Mouse (Mus musculus): ENCODE measurements around the gene Grpel1.

The Grpel1 gene

DNA sequence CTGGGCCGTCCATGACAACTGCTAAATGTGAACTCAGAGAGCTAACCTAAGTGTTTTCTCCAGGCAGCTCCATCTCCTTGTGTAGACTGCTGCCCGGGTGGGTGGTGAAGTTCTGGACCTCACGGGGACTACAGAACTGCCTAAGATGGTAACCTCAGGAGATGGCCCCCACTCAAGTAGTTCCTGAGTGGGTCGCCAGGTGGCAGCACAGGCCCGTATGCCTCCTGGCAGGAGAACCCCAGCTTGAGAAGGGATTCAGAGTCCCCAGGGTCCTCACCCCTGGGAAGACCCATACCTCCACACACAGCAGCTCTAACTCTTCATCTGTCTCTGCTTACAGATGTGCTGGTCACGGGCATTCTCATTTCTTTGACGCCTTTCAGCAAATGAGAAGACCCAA lies 2.0 kb upstream of the Grpel1 start:
- DNase-seq, result peak; percentile 83 to 90

DNA sequence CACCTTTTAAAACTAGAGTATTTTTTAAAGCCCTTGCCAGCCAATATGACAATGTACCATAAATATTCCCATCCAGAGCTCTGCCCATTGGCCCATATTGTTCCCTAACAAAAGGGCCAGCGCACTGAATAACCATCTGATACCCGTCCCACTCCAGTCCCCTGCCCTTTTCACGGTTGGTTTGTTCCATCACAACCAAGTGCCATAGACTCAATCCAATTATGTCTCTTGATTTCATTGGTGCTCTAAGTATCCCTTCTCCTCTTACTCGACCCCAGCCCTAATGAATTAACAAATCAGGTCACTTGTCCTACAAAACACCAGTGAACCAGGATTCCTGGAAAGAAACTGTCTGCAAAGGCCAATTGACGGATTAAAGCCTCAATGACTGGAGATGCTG lies 1.4 kb upstream of the Grpel1 start:
- DNase-seq, result no peak

DNA sequence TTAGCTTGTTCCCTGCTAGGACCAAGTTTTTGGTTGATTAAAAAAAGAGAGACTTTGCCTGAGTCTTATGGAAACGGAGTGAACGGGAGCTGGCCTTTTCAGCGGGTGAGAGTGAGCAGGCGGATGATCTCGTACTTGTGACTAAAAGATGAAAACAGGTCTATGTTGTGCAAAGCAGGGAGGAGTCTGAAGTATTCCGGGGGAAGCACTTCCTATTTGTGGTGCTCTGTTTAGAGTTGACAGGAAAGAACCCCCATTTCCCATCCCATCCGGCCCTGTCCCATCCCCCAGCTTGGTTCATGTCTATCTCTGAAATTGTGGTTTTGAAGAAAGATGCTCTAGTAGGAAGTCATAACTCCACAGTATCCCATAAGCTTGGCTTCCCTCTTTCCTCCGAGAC lies 1.1 kb downstream of the Grpel1 start:
- no peak for DNase-seq

DNA sequence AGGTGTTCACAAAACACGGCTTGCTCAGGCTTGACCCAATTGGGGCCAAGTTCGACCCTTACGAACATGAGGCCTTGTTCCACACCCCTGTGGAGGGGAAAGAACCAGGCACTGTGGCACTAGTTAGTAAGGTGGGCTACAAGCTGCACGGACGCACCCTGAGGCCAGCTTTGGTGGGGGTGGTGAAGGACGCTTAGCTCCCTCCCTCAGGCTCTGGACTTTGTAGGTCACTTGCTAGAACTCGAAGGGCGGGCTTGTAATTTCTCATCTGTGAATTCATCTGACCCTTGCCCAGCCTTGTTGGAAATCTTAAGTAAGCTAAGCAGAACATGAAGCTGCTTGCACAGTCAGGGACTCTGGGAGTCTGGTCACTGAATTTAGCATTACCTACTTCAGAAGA lies 6.4 kb downstream of the Grpel1 start:
- DNase-seq, result peak; percentile 62 to 78

DNA sequence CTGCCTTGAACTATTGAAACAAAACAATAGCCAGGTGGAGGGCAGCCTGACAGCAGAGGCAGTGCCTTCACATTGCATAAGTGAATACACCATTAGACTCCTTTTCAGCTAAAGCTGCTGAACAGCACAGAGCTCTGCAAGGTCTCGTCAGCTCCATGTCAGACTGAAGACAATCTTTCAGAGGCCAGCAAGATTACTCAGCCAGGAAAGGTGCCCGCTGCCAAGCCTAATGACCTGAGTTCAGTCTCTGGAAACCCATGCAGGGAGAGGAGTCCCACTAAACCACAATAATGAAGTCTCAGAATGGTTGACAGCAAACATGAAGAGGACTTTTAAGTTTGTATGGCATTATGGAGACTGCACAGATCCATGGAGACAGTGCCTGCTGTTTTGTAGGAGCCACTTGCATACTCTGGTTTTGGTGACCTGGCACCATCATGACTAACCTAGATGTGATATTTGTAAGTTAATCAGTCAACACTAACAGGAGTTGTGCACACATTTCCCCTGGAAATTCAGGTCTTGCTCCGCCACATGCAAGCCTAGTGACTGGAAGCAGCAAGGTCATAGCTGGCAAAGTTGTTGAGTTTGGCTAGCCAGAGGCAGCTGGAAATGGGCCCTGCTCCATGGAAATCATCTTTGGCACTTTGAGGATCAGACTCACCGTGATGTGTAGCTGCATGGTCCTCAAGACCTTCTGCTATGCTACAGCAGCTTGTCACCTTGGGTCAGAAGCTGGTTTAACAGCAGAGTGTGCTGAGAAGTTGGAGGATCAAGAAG lies 8.3 kb downstream of the Grpel1 start:
- peak in 1 of 2 experiments; percentile 34 for DNase-seq

DNA sequence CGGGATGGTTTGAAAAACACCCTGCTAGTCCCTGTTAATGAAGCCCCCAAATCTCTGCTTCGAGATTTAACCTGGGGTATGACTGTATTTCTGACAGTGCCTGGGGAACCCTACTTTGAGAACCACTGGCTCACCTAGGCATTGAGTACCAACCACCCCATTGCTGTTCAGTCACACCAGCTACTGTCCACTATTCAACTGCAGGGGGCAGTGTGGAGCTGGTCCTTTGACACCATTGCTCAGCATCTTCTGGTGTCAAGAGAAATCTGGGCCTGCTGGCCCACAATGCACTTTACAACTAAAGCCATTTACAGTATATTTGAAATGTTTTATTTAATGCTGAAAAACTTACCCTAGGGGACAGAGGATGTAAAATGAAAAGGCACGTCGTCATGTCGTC lies 9.5 kb downstream of the Grpel1 start:
- peak; percentile 80 to 89 for DNase-seq

DNA sequence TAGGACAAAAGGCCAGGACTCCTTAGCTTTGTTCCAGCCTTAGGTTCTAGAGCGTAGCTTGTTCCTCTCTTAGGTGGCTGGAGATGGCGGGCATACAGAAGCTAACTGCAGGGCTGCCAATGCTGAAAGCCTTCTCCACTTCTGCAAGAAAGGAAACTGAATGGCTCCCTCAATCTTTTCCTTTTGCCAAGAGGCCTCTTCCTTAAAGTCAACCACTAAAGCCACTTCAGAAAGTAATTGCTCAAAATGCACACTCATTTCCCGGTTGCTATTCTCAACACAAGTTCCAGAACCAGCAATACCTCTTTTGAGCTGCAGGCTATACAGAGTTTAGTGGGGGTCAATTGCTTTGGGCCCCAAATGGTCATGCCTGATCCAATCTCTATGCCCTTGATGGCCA lies 12.7 kb downstream of the Grpel1 start:
- DNase-seq, result no peak

DNA sequence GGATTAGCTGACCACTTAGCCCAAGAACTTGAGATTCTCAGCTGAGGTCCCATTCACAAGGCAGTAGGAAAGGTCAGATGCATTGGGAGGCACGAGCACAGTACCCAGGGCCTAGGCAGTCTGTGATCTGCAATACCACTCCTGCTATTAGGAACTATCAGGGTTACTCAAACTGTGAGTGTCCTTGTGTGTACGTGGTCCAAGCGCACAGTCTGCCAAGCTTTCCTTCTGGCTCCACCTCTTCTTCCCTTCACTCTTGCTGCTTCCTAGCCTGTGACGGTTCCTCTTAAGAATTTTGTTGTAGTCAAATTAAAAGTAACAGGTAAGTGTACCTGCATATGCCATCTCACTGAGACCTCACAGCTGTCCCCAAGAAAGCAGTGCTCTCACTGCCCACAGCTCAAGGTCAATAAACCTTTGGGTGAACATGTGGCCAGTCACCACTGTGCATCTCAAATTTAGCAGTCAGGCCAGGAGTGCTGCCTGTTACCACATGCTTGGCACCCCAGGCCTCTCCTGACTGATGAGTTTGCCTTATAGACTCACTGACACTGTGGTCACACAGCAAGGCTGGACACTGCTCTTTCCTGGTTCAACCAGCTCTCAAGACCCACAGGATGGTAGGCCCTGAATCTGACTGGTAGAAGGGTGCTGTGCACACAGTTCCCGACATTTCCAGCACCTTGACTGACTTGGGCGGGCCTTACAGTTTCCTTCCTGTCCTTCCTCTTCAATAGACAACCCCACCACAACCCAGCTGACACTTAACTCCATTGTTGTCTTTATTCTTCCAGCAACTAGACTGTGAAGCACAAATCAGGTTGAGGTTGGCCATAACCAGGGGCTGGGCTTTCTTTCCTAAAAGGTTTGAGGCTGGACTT lies 14.0 kb downstream of the Grpel1 start:
- no peak for DNase-seq

DNA sequence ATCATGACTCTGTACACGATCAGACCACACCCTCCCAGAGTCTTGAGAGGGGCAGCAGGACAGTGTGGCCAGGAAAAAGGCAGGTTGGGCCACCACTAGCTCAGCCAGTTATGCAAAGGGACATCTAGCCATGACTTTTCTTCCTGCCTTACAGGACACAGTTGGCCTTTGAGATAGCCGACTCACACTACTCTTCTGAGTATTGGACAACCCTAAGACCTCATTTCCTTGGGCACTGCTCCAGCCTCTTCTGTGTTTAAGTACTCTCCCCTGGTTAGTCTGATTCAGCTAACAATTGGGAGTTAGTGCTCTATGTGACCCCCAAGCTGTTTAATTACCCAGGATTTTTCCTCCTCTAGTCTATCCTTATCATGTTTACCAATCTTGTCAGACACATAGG lies 14.9 kb downstream of the Grpel1 start:
- no peak for DNase-seq

DNA sequence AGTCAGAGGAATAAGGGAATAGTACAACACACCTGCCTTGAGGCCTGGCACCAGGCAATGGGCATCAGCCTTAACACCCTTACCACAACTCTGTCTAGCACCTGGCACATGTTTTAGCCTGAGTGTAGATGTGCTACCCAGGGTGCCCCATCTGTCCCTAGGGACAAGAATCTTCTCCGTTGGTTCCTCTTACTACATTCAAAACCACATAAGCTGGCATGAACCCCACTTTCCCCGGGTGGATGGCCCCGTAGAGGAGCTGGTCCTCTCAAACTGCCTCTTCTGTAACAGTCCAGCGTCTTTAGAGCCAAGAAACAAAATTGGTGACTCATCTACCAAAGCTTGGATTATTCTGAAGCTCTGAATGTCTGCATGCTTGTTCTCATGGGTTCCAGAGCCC lies 15.6 kb downstream of the Grpel1 start:
- DNase-seq, result no peak

DNA sequence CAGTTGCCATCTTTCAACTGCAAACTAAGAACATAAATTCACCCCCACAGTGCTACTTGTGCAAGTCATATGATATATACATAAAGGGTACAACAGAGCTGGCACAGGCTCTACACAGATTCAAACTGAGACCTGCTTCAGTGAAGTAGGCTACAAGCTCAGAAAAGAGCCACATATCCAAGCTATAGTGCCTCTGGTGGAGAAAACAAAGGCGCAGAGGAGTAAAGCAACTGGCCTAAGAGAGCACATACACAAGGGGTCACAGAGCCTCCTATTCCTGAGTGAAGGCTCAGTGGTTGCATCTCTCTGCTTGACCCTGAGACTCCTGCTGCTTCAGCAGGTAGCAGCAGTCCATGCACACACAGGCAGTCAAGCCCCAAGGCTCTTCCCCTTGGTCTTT lies 16.3 kb downstream of the Grpel1 start:
- DNase-seq, result no peak

DNA sequence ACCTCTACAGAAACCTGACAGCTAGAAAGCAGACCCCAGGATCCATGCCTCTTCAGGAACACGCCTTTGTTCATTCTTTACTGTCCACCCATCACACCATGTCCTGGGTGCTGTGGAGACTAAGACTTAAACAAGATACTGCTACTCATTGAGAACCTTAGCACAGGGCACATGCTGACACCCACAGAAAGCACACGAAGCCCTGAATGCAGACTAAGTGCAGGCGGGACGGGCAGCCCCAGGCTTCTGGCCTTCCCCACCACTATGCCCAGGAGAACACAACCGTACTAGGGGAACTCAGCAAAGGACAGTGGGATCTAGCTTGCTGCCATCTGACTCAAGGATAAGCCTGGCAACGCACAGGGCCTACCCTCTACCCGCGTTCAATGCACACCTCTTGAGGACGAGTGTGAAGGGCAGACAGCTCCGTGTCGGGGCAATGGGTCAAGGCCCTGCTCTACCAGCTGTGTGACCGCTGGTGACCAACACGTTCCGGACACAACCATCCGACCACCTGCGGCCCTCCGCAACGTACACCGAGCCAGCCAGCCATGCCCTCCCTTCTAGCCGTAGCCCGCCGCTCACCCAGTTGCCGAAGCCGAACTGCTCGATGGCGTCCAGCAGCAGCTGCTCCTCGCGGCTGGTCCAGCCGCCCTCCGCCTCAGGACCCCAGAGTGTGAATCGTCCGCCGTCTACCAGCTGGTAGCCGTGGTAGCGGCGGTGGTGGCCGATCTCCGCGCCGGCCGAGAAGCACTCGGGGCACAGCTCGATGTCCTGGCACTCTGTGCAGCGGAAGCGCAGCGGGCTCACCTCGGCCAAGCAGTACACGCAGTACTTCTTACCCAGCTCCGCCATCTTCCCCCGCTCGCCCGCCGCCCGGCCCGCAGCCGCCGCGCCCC lies 18.7 kb downstream of the Grpel1 start:
- peak; percentile 31 to 75 for DNase-seq

DNA sequence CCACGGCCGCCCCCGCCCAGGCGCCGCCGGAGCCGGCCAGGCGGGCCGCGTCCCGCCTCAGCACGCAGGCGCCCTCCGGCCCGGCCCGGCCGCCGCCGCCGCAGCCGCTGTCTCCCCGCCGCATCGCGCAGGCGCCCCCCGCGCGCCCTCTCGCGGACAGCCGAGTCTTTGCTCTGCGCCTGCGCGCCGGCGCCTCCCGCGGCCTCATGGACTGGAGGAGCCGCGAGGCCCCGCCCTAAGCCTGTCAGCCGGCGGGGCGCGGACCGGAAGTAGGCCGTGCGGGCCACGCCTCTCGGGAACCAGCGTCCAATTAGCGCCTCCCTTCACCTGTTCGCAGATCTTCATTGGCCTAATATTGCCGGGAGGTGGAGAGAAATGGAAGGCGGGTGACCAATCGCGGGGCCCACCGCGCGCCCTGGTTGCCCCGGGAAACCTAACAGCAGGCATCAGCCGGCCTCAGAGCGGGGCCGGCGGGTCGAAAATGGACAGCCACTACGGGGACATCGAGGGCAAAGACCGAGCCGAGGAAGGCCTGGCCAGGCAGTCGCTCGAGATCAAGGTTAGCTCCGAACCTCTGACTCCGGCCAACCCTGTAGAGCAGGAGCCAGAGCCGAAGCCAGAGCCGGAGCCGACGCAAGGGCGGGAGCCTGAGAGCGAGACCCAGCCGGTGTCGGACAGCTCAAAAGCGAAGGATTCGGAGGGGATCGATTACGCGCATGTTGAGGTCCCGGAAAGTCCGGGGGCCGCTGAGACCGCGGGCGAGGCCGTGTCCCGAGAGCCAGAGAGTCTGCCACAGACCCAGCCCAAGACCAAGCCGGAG lies 19.6 kb downstream of the Grpel1 start, which contains the start of the genes Tada2b and Ccdc96:
Gene Tada2b (minus strand): TSS at position 115 of the 820 bp plus-strand sequence.
Gene Ccdc96 (plus strand): TSS at position 418 of the 820 bp plus-strand sequence.
- peak; percentile 97 to 99 for DNase-seq

DNA sequence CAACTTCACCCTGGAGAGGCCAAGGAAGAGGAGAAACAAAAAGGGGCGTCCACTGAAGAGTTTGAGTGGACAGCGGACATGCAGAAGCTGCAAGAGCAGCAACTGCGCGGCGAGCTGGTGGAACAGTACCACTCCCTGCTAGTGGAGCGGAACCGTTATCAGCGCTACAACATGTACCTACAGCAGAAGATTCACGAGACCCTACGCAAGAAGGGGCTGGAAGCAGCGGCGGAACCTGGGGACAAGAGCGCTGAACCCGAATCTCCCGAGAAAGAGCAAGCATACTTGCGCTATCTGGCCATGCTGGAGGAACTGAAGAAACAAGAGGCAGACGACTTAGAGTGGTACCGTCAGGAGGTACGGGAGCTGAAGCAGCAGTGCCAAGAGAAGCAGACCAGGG lies 20.5 kb downstream of the Grpel1 start:
- no peak for DNase-seq

DNA sequence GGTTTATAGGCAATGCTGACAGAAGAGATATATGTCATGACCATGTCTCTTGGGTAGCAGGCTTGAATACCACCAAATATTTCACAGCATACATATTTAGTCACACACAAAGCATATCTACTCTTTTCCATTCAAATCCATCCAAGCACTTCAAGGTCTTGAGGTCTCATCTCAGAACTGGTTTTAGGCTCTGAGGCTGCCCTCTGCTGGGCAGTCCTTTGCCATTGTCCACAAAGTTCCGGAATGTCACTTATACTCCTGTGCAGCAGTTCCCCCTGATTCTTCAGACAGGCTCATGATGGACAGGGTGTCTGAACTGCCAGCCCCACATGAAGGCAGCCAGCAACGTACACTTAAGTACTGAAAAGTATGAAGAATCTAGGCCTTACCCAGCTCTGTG lies 24.4 kb downstream of the Grpel1 start:
- DNase-seq, result peak; percentile 62 to 63

DNA sequence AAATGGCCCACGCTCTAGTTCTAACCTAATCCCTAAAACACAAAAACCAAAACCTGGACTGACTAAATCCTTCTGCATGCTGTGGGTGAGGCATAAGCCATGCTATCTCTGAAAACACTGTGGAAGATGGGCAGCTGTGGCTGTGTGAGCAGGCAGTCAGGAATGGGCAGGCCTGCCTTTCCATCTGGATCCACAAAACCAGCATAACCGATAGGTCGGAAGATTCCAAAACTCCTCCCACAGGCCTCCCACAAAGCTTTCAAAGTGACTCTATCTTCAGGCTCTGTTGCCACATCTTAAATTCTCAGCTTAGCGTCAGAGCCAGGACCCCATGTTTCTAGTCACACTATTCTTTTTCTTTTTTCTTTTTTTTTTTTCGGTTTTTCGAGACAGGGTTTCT lies 29.1 kb downstream of the Grpel1 start:
- no peak for DNase-seq

DNA sequence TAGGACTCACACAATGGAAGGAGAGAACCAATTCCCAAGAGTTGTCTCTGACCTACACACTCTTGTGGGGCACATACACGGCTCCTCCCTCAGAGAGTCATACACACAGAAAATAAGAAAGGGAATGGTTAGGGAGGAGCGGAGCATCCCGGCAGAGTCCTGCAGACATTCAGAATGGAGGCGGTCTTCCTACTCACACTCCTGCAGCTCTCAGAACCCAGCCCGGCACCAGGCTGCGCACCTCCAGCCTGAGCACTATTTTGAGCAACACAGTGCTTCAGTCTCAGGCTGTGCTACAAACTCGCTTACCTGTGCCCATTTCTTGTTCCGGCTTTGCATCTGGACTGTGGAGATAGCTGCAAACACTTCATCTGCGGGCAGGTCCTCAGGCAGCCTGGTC lies 29.9 kb downstream of the Grpel1 start:
- no peak for DNase-seq

DNA sequence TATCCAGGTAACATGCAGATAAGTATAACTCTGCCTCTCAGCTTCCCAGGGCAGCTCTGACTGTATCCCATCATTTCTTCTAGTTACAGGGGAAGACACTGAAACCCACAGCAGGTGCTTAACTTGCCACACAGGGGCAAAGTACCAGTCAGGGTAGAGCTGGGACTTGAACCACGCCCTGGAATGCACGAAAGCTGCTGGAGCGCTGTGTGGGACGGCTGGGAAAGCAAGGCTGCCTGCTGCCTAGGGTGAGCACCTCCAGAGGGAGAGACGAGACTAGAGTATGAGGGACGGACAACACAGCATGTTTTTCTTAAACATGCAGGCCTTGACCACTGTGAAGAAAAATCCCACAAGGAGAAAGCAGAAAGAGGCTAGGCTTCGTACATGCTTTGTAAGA lies 40.4 kb downstream of the Grpel1 start:
- DNase-seq, result no peak

DNA sequence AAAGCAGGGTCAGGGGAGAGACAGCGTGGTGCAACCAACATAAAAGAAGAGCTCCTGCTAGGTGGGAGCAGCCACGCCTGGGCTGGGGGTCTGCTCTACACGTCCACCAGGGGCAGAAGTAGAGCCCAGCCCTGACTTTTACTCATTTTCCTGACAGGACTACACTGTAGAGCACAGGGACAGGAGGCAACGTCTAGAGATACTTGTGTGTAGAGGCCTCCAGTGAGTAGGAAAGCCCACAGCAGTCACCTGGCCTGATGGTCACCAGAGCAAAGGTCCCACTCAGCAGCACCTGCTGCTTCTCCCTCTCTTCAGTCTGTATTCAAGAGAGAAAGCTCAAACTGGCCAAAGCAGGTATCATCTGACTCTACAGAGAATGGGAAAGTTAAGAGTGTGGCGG lies 40.8 kb downstream of the Grpel1 start:
- no peak for DNase-seq

DNA sequence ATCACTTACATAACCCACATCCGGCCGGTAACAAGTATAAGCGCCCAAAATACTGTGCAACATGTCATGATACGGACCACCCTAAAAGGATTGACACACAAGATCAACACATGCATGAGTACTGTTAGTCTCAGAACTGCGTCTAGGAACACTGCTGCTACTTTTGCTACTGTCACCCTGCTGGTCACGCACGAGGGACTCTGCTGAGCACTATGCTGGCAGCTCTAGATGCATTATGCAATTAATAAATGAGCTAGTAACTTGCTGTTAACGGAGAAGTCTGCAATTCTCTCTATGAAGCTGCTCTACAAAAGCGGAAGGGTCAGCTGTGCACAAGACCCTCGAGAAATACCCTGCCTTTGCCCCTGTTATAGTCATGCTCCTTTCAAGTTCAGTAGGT lies 43.6 kb downstream of the Grpel1 start:
- DNase-seq, result peak; percentile 35 to 64

DNA sequence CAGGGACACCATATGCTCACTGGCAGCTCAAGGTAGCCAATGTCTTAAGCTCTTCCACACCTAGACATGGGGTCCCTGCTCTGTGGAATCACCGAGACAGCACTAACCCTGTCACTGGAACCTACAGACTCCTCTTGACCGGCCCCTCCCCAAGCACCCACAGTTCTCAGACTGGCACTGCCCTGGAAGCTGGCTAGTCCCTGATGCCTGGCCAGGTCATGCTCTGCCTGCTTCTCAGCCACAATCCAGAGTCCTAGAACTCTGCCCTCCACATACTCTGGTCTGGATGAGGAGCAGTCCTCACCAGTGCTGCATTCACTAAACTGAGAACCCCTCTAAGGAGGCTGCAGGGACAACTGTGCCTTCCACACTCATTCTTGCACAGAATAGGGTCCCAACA lies 46.2 kb downstream of the Grpel1 start:
- peak; percentile 30 to 70 for DNase-seq

DNA sequence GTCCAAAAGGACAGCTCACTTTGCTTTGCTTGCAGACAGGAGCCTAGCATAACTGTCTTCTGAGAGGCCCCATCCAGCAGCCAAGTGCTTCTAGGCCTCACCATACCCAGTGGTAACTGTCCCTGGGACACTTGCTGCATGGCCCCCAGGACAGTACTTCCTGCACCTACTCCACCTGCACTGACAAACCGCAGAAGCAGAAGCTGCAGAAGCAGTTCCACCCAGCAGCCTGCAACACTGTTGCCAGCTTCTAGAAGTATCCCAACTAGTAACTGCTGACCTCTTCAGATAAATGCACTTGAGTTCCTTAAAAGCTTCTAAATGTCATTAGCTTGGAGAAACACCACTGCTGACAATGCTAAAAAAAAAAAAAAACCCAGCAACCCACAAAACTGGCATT lies 50.3 kb downstream of the Grpel1 start:
- no peak for DNase-seq
